Mouse (Mus musculus) hindbrain, embryonic 12.5 days (tissue): ENCODE measurements around the gene Ttc16. TPM values are rescaled to one million over a fixed set of nuclear protein-coding genes. Genes with fewer than 3 reads are reported as not detected.

ENCODE experiments used
- ATAC-seq: fragments of 200-750 bp; cut with Nextera tagmentation; 2 replicates; pipeline ENCODE4 v1.8.0; 2017; ENCODE audit warnings: moderate TSS enrichment; ENCODE audit not compliant: low FRiP score
- H3K27ac ChIP-seq: fragments of 300-500 bp; sonication (generic); 2 replicates; pipeline ENCODE4 v1.5.1; 2016; ENCODE audit warnings: mild to moderate bottlenecking
- H3K27me3 ChIP-seq: fragments of 300-500 bp; sonication (generic); 2 replicates; pipeline ENCODE4 v1.6.1; 2016; ENCODE audit warnings: mild to moderate bottlenecking
- H3K36me3 ChIP-seq: fragments of 300-500 bp; sonication (generic); 2 replicates; pipeline ENCODE4 v1.6.1; 2016; ENCODE audit warnings: mild to moderate bottlenecking
- H3K4me1 ChIP-seq: fragments of 300-500 bp; sonication (generic); 2 replicates; pipeline ENCODE4 v1.6.1; 2016
- H3K4me2 ChIP-seq: fragments of 300-500 bp; sonication (generic); replicated peaks from 2 replicates; pipeline ENCODE4 v1.6.1; 2016; ENCODE audit warnings: mild to moderate bottlenecking
- H3K4me3 ChIP-seq: fragments of 300-500 bp; sonication (generic); 2 replicates; pipeline ENCODE4 v1.5.1; 2016; ENCODE audit warnings: mild to moderate bottlenecking
- H3K9ac ChIP-seq: fragments of 300-500 bp; sonication (generic); 2 replicates; pipeline ENCODE4 v1.6.1; 2016; ENCODE audit warnings: mild to moderate bottlenecking, moderate library complexity
- H3K9me3 ChIP-seq: fragments of 300-500 bp; sonication (generic); replicated peaks from 2 replicates; pipeline ENCODE4 v1.6.1; 2016; ENCODE audit warnings: mild to moderate bottlenecking
- WGBS: fragments of 180-500 bp; shearing (Covaris S2); methylation state at CpG from one replicate; pipeline ENCODE4 v1.1.7; 2016; 5-methylcytosine and 5-hydroxymethylcytosine counted together
- microRNA counts: library from miRNA; unstranded; fragments of <30 nt; microRNA quantifications from one replicate; lab custom pipeline; 2017
- microRNA-seq: library from miRNA; unstranded; fragments of <30 nt; microRNA quantifications from one replicate; pipeline ENCODE4, GENCODE M21; 2017
- polyA plus RNA-seq: library from polyadenylated mRNA; unstranded; fragments of >200 nt; fragmentation: Nextera tagmentation; extraction: Ambion mirVana; gene quantifications from 2 replicates; pipeline ENCODE4 v1.2.1, GENCODE M21; 2016

The Ttc16 gene
- polyA plus RNA-seq, 1 experiment from 2014 or later, result 1.1 TPM

DNA sequence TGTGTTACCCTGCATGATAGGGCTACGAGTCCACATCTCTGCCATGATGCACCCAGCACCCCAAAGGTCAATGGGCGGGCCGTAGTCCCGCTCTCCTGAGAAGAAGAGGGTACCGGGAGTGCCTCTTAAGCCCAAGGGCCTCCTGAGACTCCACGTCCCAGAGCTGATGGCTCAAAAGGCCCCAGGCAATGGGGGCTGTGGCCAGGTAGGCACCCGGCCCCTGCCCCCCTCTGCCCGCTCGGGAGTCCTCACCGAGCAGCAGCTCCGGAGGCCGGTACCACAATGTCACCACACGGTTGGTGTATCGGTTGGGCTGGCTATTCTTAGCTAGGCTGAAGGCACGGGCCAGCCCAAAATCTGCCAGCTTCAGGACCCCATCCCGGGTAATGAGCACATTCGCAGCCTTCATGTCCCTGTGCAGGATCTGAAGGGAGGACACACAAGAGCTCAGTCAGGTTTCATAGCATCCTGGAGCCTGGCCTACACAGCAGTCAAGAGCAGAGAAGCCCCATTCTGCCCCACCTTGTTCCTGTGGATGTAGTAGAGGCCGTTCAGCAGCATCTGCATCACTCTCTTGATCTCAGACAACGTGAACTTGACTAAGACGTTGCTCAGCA, 65.8 kb downstream of the Ttc16 start:
- peaks cover 21% of the 10 kb centered on the region for H3K4me1 ChIP-seq
- H3K4me3 ChIP-seq, result no peak overlapping the region
- H3K36me3 ChIP-seq, result peaks cover 59% of the 10 kb centered on the region
- WGBS, result 92% methylated on average over 20 of the region's 20 CpGs
- H3K4me2 ChIP-seq, result no peak overlapping the region
- no peaks in the 10 kb centered on the region for H3K9me3 ChIP-seq
- no peak overlapping the region for H3K9ac ChIP-seq
- H3K27me3 ChIP-seq, result no peaks in the 10 kb centered on the region
- H3K27ac ChIP-seq, result no peak overlapping the region
- no peak for ATAC-seq

- H3K4me3 ChIP-seq, result no peak overlapping the region
- WGBS, result 43% methylated on average over 3 of the region's 3 CpGs
- no peak for ATAC-seq
- peaks cover 11% of the 10 kb centered on the region for H3K4me1 ChIP-seq
- H3K36me3 ChIP-seq, result peaks cover 66% of the 10 kb centered on the region
- H3K4me2 ChIP-seq, result no peak overlapping the region
- no peaks in the 10 kb centered on the region for H3K9me3 ChIP-seq
- H3K27ac ChIP-seq, result no peak overlapping the region
- H3K27me3 ChIP-seq, result no peaks in the 10 kb centered on the region
- H3K9ac ChIP-seq, result no peak overlapping the region
Observed at GRCm38 (mm10) chr2:32708643-32709042, 66.8 kb downstream of the Ttc16 start.

MicroRNAs encoded within 50 kb of the gene (microRNA counts, 519-probe panel; counts per million panel counts)
- microRNA mmu-miR-2861 (lab: Ali Mortazavi, UCI), result 470 counts per million, percentile 58 among the panel's probes with 10 or more counts

Small RNAs within 50 kb of the gene (microRNA-seq; reads per million reads assigned to microRNA genes)
- gene Mir2861 (not detected), gene Mir3960 (not detected)

Other genes with a start within 250 kb of the Ttc16 start
- gene Fam102a, start 240.3 kb downstream of the Ttc16 start, polyA plus RNA-seq, result 12.6 and 15.5 TPM in 2 replicates
- gene Dpm2, start 204.8 kb downstream of the Ttc16 start, polyA plus RNA-seq, result 110 and 117 TPM in 2 replicates
- 4.2 and 5.0 TPM in 2 replicates for gene Pip5kl1, start 200.8 kb downstream of the Ttc16 start, polyA plus RNA-seq
- 0.31 and 0.56 TPM in 2 replicates for gene 9430097D07Rik, start 199.9 kb downstream of the Ttc16 start, polyA plus RNA-seq
- gene St6galnac4, start 188.5 kb downstream of the Ttc16 start, polyA plus RNA-seq, result 21.5 and 22.9 TPM in 2 replicates
- gene St6galnac6, start 175.9 kb downstream of the Ttc16 start, polyA plus RNA-seq, result 13.5 and 14.3 TPM in 2 replicates
- gene Ak1, start 153.9 kb downstream of the Ttc16 start, polyA plus RNA-seq, result 40.4 and 43.2 TPM in 2 replicates
- gene Eng, start 129.0 kb downstream of the Ttc16 start, polyA plus RNA-seq, result 31.6 and 32.1 TPM in 2 replicates
- 19.5 and 20.1 TPM in 2 replicates for gene Fpgs, start 71.5 kb downstream of the Ttc16 start, polyA plus RNA-seq
- 99.0 and 101 TPM in 2 replicates for gene Cdk9, start 62.6 kb downstream of the Ttc16 start, polyA plus RNA-seq
- 33.5 and 34.8 TPM in 2 replicates for gene Sh2d3c, start 54.6 kb downstream of the Ttc16 start, polyA plus RNA-seq
- 1.6 and 2.0 TPM in 2 replicates for gene 6330409D20Rik, start 34.6 kb downstream of the Ttc16 start, polyA plus RNA-seq
- gene Tor2a, start 18.4 kb downstream of the Ttc16 start, polyA plus RNA-seq, result 52.1 and 55.9 TPM in 2 replicates
- gene Ptrh1, start 153 bp upstream of the Ttc16 start, polyA plus RNA-seq, result 4.6 and 5.6 TPM in 2 replicates
- 0.85 and 1.5 TPM in 2 replicates for gene Cfap157, start 8.8 kb upstream of the Ttc16 start, polyA plus RNA-seq
- gene Stxbp1, start 71.6 kb upstream of the Ttc16 start, polyA plus RNA-seq, result 102 and 105 TPM in 2 replicates
- gene Fam129b, start 100.5 kb upstream of the Ttc16 start, polyA plus RNA-seq, result 42.2 and 43.8 TPM in 2 replicates
- 101 and 114 TPM in 2 replicates for gene Rpl12, start 185.9 kb upstream of the Ttc16 start, polyA plus RNA-seq
- 19.0 and 22.0 TPM in 2 replicates for gene Lrsam1, start 186.0 kb upstream of the Ttc16 start, polyA plus RNA-seq
- 22.4 and 23.9 TPM in 2 replicates for gene Slc2a8, start 206.4 kb upstream of the Ttc16 start, polyA plus RNA-seq